In the genomic region with DNA sequence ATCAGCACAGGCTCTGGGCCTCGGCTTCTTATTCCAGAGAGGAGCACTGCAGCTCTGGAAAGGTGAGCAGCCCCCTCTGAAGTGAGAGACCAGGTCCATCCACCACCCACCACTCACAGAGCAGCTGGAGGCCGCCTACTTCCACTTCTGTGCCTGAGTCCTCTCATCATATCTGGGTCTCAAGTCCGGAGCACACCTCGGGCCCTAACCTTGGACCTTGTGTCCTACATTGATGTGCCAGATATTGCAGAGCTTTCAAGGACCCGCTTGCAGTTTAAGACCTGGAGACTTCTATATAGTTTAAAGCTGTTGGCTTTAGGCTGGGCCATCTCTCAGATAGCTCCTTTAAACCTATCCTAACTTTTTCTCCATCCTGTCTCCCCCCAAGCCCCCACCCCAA, we compare ENCODE assay signal across 26 mouse cellular contexts. TPM values are rescaled to one million over a fixed set of nuclear protein-coding genes. Genes with fewer than 3 reads are reported as not detected.
"Had no signal": no experiment of that assay in that cellular context is flagged by ENCODE, and none has a peak within 500 bp of the region (broad histone marks: within the 10 kb centered on the region; RNA-seq: fewer than 3 reads in every experiment).

No protein-coding gene starts in this region.

- H3K4me3 ChIP-seq: heart, embryonic 10.5 days; heart, embryonic 12.5 days; hindbrain, embryonic 13.5 days; hindbrain, embryonic 15.5 days; kidney, embryonic 15.5 days; limb, embryonic 13.5 days; limb, embryonic 15.5 days; liver, embryonic 12.5 days had no signal

- DNase-seq: forebrain, postnatal 0 days; gastrocnemius, postnatal 14 days; gastrocnemius, postnatal 36 days; heart, adult 18-20 months; heart, postnatal 10 days; heart, postnatal 36 days; kidney, adult 11 months; kidney, adult 2 months; kidney, adult 9 months; kidney, postnatal 14 days; kidney, postnatal 36 days; layer of hippocampus, adult 9-11 months; layer of hippocampus, postnatal 36 days; left cerebral cortex, postnatal 4 days had no signal

- H3K9me3 ChIP-seq: heart, embryonic 10.5 days; heart, embryonic 12.5 days; hindbrain, embryonic 13.5 days; hindbrain, embryonic 15.5 days; kidney, embryonic 15.5 days; limb, embryonic 13.5 days; limb, embryonic 15.5 days; liver, embryonic 12.5 days had no signal

- H3K27ac ChIP-seq: heart, embryonic 10.5 days; hindbrain, embryonic 13.5 days; hindbrain, embryonic 15.5 days; kidney, embryonic 15.5 days; kidney, postnatal 0 days; limb, embryonic 13.5 days; limb, embryonic 15.5 days; liver, embryonic 12.5 days had no signal

- ATAC-seq: forebrain, postnatal 0 days; inflammation-experienced regulatory T-cells, adult 6 months; liver, embryonic 12.5 days had no signal

- H3K4me1 ChIP-seq: heart, embryonic 10.5 days; heart, embryonic 12.5 days; hindbrain, embryonic 13.5 days; hindbrain, embryonic 15.5 days; kidney, embryonic 15.5 days; limb, embryonic 13.5 days; limb, embryonic 15.5 days; liver, embryonic 12.5 days had no signal

- H3K4me2 ChIP-seq: heart, embryonic 12.5 days; hindbrain, embryonic 13.5 days; hindbrain, embryonic 15.5 days; kidney, embryonic 15.5 days; limb, embryonic 13.5 days; limb, embryonic 15.5 days; liver, embryonic 12.5 days had no signal

- H3K27me3 ChIP-seq: heart, embryonic 12.5 days; hindbrain, embryonic 13.5 days; hindbrain, embryonic 15.5 days; limb, embryonic 13.5 days; limb, embryonic 15.5 days had no signal

- H3K36me3 ChIP-seq: heart, embryonic 10.5 days; heart, embryonic 12.5 days; hindbrain, embryonic 13.5 days; hindbrain, embryonic 15.5 days; kidney, embryonic 15.5 days; limb, embryonic 13.5 days; limb, embryonic 15.5 days; liver, embryonic 12.5 days had no signal

- H3K9ac ChIP-seq: forebrain, postnatal 0 days; heart, embryonic 12.5 days; hindbrain, embryonic 13.5 days; hindbrain, embryonic 15.5 days; kidney, embryonic 15.5 days; limb, embryonic 13.5 days; limb, embryonic 15.5 days; liver, embryonic 12.5 days had no signal

RNA-seq across cellular contexts. Expression of gene Agbl2, which starts 51.0 kb away (rescaled TPM):
- total RNA-seq: hematopoietic stem cell, adult 5-6 weeks; liver, adult 2 months had no signal
- polyA plus RNA-seq: inflammation-experienced regulatory T-cells, adult 6 months had no signal

RNA-seq across cellular contexts. Expression of gene C1qtnf4, which starts 52.2 kb away (rescaled TPM):
- total RNA-seq: hematopoietic stem cell, adult 5-6 weeks had no signal
